Mouse (Mus musculus) embryonic facial prominence, embryonic 11.5 days (tissue): Measurements from ENCODE around the gene Gm43552. TPM values are rescaled to one million over a fixed set of nuclear protein-coding genes. Genes with fewer than 3 reads are reported as not detected.

ENCODE experiments used
- ATAC-seq: fragments of 200-750 bp; cut with Nextera tagmentation; replicated peaks from 2 replicates; pipeline ENCODE4 v1.8.0; 2017; ENCODE audit warnings: low read depth; ENCODE audit not compliant: insufficient number of reproducible peaks, low FRiP score, low TSS enrichment
- DNase-seq: peaks from one replicate; pipeline ENCODE4 v3.0.0-alpha.2; 2015; ENCODE audit warnings: low spot score
- H3K27ac ChIP-seq: fragments of 300-500 bp; sonication (generic); replicated peaks from 2 replicates; pipeline ENCODE4 v1.5.1; 2014; ENCODE audit warnings: mild to moderate bottlenecking, low read depth, low read length, control low read depth
- H3K27me3 ChIP-seq: fragments of 300-500 bp; sonication (generic); 2 replicates; pipeline ENCODE4 v1.6.1; 2014; ENCODE audit warnings: mild to moderate bottlenecking, low read length, moderate library complexity, mixed read lengths; ENCODE audit not compliant: control insufficient read depth, insufficient read depth
- H3K36me3 ChIP-seq: fragments of 300-500 bp; sonication (generic); replicated peaks from 2 replicates; pipeline ENCODE4 v1.6.1; 2014; ENCODE audit warnings: low read depth, mild to moderate bottlenecking, low read length, moderate library complexity, mixed read lengths; ENCODE audit not compliant: control insufficient read depth, insufficient read depth
- H3K4me1 ChIP-seq: fragments of 300-500 bp; sonication (generic); 2 replicates; pipeline ENCODE4 v1.6.1; 2014; ENCODE audit warnings: low read length, mixed read lengths; ENCODE audit not compliant: control insufficient read depth, insufficient read depth
- H3K4me2 ChIP-seq: fragments of 300-500 bp; sonication (generic); 2 replicates; pipeline ENCODE4 v1.6.1; 2014; ENCODE audit warnings: low read depth, mild to moderate bottlenecking, control low read depth, low read length, moderate library complexity
- H3K4me3 ChIP-seq: fragments of 300-500 bp; sonication (generic); 2 replicates; pipeline ENCODE4 v1.5.1; 2014; ENCODE audit warnings: low read depth, low read length, control low read depth
- H3K9ac ChIP-seq: fragments of 300-500 bp; sonication (generic); replicated peaks from 2 replicates; pipeline ENCODE4 v1.6.1; 2014; ENCODE audit warnings: mild to moderate bottlenecking, control low read depth, low read length
- H3K9me3 ChIP-seq: fragments of 300-500 bp; sonication (generic); replicated peaks from 2 replicates; pipeline ENCODE4 v1.6.1; 2016; ENCODE audit warnings: mild to moderate bottlenecking, low read length, inconsistent platforms, mixed read lengths; ENCODE audit not compliant: control insufficient read depth
- WGBS: fragments of 180-500 bp; shearing (Covaris S2); extraction: QIAGEN DNeasy Blood & Tissue Kit; methylation state at CpG from one replicate; pipeline ENCODE4 v1.1.7; 2014; 5-methylcytosine and 5-hydroxymethylcytosine counted together
- polyA plus RNA-seq: library from polyadenylated mRNA; unstranded; fragments of >200 nt; fragmentation: Nextera tagmentation; extraction: Ambion mirVana; gene quantifications from 2 replicates; pipeline ENCODE4 v1.2.1, GENCODE M21; 2014

Gm43552 gene
- not detected in 2 replicates for polyA plus RNA-seq

DNA sequence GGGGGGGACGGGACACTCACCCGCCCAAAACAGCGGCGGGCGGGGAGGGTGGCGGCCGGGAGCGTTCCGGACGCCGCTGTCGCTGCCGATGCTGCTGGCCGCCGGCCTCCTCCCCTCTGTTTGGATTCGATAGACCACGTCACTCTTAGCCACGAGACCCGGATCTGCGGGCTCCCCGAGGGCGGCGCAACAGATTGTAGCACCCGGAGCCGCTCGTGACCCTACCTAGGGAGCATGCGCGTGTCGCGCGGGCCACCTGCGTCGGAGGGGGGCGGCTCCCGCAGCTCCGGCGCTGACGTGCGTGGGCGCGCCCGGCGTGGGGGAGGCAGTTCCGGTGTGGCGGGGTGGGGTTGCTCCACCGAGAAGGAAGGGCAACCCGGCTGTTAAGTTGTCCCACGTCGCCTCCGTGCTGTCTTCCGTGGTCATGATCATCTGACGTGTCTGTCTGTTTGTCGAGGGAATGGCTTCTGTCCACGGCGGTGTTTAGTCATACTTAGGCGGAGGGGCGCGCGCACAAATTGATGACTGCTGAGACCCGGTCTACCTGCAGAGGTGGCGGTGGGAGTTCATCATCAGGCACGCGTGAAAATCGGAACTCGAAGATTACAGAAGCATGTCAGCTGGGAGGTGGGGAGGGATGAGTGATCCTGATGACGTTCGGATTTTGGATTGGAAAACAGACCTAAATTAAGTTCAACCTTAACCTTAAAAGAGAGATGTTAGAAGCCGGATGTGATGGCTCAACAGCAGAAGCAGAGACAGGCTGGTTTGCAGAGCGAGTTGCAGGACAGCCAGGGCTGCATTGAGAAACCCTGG is at the start of gene Gm43552:
Gene Gm43552, minus strand, starts transcription at position 118 of the 816 bp plus-strand sequence.
- Histone ChIP-seq H3K27me3 (no peaks in the 10 kb centered on the region), H3K27ac (peak within 1 kb of the TSS; percentile 80), H3K4me2 (peak within 1 kb of the TSS; percentile 60), H3K4me1 (no peaks in the 10 kb centered on the region; the same call in 1 of the 2 replicates), H3K9me3 (no peaks in the 10 kb centered on the region), H3K36me3 (no peaks in the 10 kb centered on the region), H3K9ac (peak within 1 kb of the TSS; percentile 83), H3K4me3 (peak within 1 kb of the TSS; percentile 92)
- DNase-seq = peak; percentile 92
- peak; percentile 97 for ATAC-seq
- WGBS = under 1% methylated on average over 67 of the region's 69 CpGs

DNA sequence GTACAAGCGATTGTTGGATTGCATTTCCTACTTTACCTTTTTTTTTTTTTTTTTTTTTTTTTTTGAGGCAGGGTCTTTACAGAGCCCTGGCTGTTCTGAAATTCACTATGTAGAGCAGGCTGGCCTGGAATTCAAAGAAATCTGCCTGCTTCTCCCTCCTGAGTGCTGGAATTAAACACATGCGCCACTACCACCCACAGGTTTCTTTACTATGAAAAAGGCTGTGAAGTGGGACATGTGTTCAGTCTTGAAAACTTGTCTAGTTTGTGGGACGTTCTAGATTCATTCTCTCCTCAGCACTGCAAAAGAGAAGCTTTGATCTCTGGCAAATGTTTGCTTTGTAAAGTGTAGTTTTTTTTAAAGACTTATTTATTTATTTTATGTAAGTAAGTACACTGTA is 49.3 kb upstream of the Gm43552 start:
- Histone ChIP-seq H3K9ac (no peak overlapping the region), H3K4me2 (no peak overlapping the region), H3K27me3 (no peaks in the 10 kb centered on the region), H3K36me3 (no peaks in the 10 kb centered on the region; the same call in 1 of the 2 replicates), H3K9me3 (no peaks in the 10 kb centered on the region), H3K4me1 (no peaks in the 10 kb centered on the region), H3K4me3 (no peak overlapping the region), H3K27ac (no peak overlapping the region)
- ATAC-seq (no peak), DNase-seq (no peak)
- WGBS = 84% methylated on average over 3 of the region's 3 CpGs

DNA sequence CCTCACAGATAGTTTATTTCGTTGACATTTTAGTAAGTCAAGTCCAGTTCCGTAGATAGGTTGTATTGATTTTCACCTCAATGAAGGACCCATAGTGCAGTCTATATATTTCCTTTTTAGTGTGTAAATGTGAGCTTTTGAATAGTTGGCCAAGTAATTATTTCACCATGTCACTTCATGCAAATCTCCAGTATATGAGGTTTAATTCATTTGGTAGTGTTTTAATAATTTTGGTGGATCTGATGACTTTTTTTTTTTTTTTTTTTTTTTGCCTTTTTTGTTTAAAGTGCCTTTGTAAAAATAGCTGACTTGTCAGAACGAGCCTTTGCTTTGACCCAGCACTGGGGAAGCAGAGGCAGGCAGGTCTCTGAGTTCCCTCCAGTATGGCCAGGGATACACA is 47.2 kb upstream of the Gm43552 start:
- no peak overlapping the region for H3K27ac ChIP-seq
- no peaks in the 10 kb centered on the region for H3K9me3 ChIP-seq
- no peaks in the 10 kb centered on the region for H3K27me3 ChIP-seq
- WGBS = 91% methylated on average over 3 of the region's 3 CpGs
- DNase-seq (no peak), ATAC-seq (no peak)
- H3K4me3 ChIP-seq = no peak overlapping the region
- no peak overlapping the region for H3K9ac ChIP-seq
- H3K4me1 ChIP-seq = no peaks in the 10 kb centered on the region
- no peaks in the 10 kb centered on the region for H3K36me3 ChIP-seq
- no peak overlapping the region for H3K4me2 ChIP-seq

DNA sequence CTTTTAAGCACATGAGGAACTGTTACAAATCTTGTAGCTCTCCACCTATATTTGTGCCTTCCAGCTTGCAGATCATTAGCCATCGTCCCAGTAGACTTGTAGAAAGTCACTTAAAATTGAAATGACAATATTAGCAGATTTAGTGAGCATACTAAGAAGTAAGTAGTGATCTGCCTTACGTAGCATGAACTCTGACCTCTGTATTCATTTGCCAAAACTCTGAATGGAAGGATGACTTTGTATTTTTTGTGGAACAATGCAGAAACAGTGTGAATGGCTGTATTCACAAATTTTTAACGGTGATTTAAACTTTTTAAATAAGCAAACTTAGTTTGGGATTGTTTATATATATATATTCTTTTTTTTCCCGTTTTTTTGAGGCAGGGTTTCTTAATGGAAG is 46.2 kb upstream of the Gm43552 start:
- WGBS = 41% methylated on average over 4 of the region's 4 CpGs
- Histone ChIP-seq H3K36me3 (no peaks in the 10 kb centered on the region), H3K27me3 (no peaks in the 10 kb centered on the region), H3K9me3 (no peaks in the 10 kb centered on the region), H3K4me2 (0 out of 2 replicates have a peak overlapping the region, but pooled peaks have one; percentile 14), H3K9ac (no peak overlapping the region), H3K27ac (no peak overlapping the region), H3K4me3 (peak overlapping the region; percentile 5; the same call in 1 of the 2 replicates), H3K4me1 (no peaks in the 10 kb centered on the region)
- ATAC-seq (no peak), DNase-seq (no peak)

DNA sequence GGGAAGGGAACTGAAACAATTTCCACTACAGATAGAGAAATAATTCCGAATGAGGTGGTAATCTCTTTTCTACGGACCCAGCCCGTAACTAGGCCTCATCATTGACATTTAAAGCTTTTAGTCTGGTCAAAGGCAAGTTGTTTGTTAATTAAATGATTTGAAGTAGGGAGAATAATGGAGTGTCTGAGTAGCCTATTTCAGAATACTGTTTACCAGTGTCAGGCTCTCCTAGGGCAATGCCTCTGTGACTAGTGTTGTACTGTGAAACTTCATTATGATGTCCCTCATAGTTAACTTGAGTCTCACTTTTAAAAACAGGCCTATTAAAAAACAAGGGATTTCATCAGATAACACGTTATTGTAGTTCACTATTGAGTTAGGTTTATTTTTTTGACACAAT is 45.5 kb upstream of the Gm43552 start:
- Histone ChIP-seq H3K27ac (peak overlapping the region; percentile 99), H3K9me3 (no peaks in the 10 kb centered on the region), H3K4me1 (no peaks in the 10 kb centered on the region), H3K4me2 (peak overlapping the region; percentile 72), H3K4me3 (peak overlapping the region; percentile 98), H3K27me3 (no peaks in the 10 kb centered on the region), H3K9ac (peak overlapping the region; percentile 98), H3K36me3 (no peaks in the 10 kb centered on the region)
- ATAC-seq (no peak), DNase-seq (peak; percentile 11)
- WGBS = 4% methylated on average over 4 of the region's 4 CpGs

DNA sequence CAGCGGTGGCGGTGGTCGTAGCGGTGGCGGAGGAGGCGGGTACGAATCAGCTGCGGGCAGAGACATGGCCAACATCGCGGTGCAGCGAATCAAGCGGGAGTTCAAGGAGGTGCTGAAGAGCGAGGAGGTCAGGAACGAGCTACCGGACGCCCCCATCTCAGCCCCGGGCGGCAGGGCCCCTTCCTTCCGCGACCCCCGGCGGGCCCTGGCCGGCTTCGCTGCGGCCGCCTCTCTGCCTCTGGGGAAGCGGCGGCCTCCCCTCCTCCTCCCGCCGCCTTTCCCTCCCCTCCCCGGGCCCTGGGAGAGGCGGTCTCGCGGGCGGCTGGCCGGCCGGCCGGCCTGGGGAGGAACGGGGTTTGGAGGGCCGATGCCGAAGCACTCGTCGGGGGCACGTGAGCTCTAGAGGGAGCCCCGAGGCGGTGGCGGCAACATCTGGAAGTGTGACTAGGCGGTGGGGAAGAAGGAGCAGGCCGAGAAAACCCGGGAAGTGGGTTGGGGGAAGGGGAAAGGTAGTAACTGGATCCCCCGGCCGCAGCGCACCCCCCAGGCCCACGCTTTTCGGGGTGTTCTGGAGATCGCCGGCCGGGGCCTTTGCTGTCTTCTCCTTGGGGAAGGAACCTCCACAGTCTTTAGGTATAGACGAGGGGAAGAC is 44.9 kb upstream of the Gm43552 start:
- peak; percentile 72 for ATAC-seq
- WGBS = under 1% methylated on average over 37 of the region's 59 CpGs
- peak; percentile 82 for DNase-seq

DNA sequence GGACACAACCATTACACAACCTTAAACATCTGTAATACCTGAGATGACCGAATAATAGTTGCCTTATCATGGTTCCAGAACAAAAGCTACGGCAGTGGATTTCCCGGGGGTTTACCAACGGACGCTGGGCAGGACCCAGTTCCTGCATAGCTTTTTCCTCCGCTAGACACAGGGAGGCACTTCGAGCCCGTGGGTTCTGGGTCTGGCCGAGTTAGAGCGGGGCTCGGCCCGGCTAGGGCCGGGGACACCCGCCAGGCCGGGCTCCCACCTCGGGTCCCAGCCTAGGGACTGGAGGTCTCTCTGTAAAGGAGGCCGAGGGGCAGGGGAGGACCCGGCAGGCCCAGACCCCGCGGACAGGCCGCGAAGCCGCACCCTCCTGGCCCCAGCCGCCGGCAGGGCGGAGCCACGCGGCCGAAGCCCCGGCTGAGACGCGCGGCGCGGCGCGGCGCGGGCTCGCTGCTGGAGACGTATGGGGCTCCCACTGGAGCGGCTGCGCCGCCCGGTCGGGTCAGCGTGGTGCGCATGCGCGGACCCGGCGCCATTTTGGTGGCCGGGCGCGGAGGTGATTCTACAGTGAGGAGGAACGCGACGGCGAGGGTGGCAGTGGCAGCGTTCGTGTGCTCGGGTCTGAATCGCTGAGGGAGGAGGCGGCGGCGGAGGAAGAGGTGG is 44.3 kb upstream of the Gm43552 start, which contains the start of the genes Smim14 and Ube2k:
Gene Smim14, minus strand, starts transcription at position 434 of the 669 bp plus-strand sequence.
Gene Ube2k, plus strand, starts transcription at position 483 of the 669 bp plus-strand sequence.
- peak within 1 kb of the TSS; percentile 72 for H3K4me2 ChIP-seq
- peak within 1 kb of the TSS; percentile 98 for H3K4me3 ChIP-seq
- no peaks in the 10 kb centered on the region for H3K36me3 ChIP-seq
- peak within 1 kb of the TSS; percentile 99 for H3K27ac ChIP-seq
- no peaks in the 10 kb centered on the region for H3K4me1 ChIP-seq
- H3K27me3 ChIP-seq = no peaks in the 10 kb centered on the region
- peak; percentile 97 for ATAC-seq
- H3K9ac ChIP-seq = peak within 1 kb of the TSS; percentile 98
- under 1% methylated on average over 66 of the region's 66 CpGs for WGBS
- H3K9me3 ChIP-seq = no peaks in the 10 kb centered on the region
- peak; percentile 96 for DNase-seq

More for the DNA sequence above, 44.9 kb upstream of the Gm43552 start:
- Histone ChIP-seq H3K4me2 (peak overlapping the region; percentile 72), H3K27me3 (no peaks in the 10 kb centered on the region), H3K36me3 (no peaks in the 10 kb centered on the region), H3K4me3 (peak overlapping the region; percentile 98), H3K9ac (peak overlapping the region; percentile 98), H3K4me1 (no peaks in the 10 kb centered on the region), H3K9me3 (no peaks in the 10 kb centered on the region), H3K27ac (peak overlapping the region; percentile 99)
